Mouse (Mus musculus) forebrain, postnatal 0 days (tissue): ENCODE measurements at regions not wholly inside any gene's neighbourhood (a gene's known extent, or its start where the extent isn't known, plus 50 kb on each side); places are given as distances from the start of the nearest gene placed in this dataset.

Source experiments
- ATAC-seq: fragments of 200-750 bp; cut with Nextera tagmentation; 2 replicates; pipeline ENCODE4 v1.8.0; 2017; ENCODE audit warnings: mild to moderate bottlenecking, moderate library complexity
- DNase-seq: peaks from one replicate; pipeline ENCODE4 v3.0.0-alpha.2; 2015
- H3K27ac ChIP-seq: fragments of 300-500 bp; sonication (generic); 2 replicates; pipeline ENCODE4 v1.5.1; 2014; ENCODE audit warnings: low read depth, mild to moderate bottlenecking, antibody characterized with exemption, low read length, moderate library complexity, mixed read lengths
- H3K27me3 ChIP-seq: fragments of 300-500 bp; sonication (generic); 2 replicates; pipeline ENCODE4 v1.6.1; 2014; ENCODE audit warnings: mild to moderate bottlenecking, low read length, mixed read lengths; ENCODE audit not compliant: insufficient read depth
- H3K36me3 ChIP-seq: fragments of 300-500 bp; sonication (generic); 2 replicates; pipeline ENCODE4 v1.6.1; 2014; ENCODE audit warnings: mild to moderate bottlenecking, moderate library complexity; ENCODE audit not compliant: insufficient read depth
- H3K4me1 ChIP-seq: fragments of 300-500 bp; sonication (generic); 2 replicates; pipeline ENCODE4 v1.6.1; 2014; ENCODE audit warnings: antibody characterized with exemption; ENCODE audit not compliant: insufficient read depth
- H3K4me2 ChIP-seq: fragments of 300-500 bp; sonication (generic); 2 replicates; pipeline ENCODE4 v1.6.1; 2014; ENCODE audit warnings: low read depth, mild to moderate bottlenecking, moderate library complexity
- H3K4me3 ChIP-seq: fragments of 300-500 bp; sonication (generic); 2 replicates; pipeline ENCODE4 v1.5.1; 2014; ENCODE audit warnings: low read depth, low read length, mixed read lengths
- H3K9ac ChIP-seq: fragments of 300-500 bp; sonication (generic); 2 replicates; pipeline ENCODE4 v1.6.1; 2014; ENCODE audit warnings: mild to moderate bottlenecking
- H3K9me3 ChIP-seq: fragments of 300-500 bp; sonication (generic); 2 replicates; pipeline ENCODE4 v1.6.1; 2016; ENCODE audit warnings: low read length
- CTCF ChIP-seq: sonication (generic); IDR thresholded peaks from 2 replicates; pipeline ENCODE4 v1.5.1; 2016; ENCODE audit warnings: antibody characterized with exemption, control low read depth, low read depth
- WGBS: fragments of 180-500 bp; shearing (Covaris S2); extraction: QIAGEN DNeasy Blood & Tissue Kit; methylation state at CpG from one replicate; pipeline ENCODE4 v1.1.7; 2014; 5-methylcytosine and 5-hydroxymethylcytosine counted together

- Histone ChIP-seq H3K4me2 (no peak overlapping the region), H3K9ac (no peak overlapping the region), H3K27ac (no peak overlapping the region), H3K9me3 (no peaks in the 10 kb centered on the region), H3K4me3 (no peak overlapping the region), H3K36me3 (no peaks in the 10 kb centered on the region), H3K4me1 (peaks cover 7% of the 10 kb centered on the region; the same call in 1 of the 2 replicates), H3K27me3 (no peaks in the 10 kb centered on the region)
- 91% methylated on average over 5 of the region's 5 CpGs for WGBS
- ATAC-seq (no peak), DNase-seq (no peak)
- no peak for TF ChIP-seq CTCF
Measured at GRCm38 (mm10) chr11:113010906-113011305, 228.9 kb downstream of the Sox9 start.

DNA sequence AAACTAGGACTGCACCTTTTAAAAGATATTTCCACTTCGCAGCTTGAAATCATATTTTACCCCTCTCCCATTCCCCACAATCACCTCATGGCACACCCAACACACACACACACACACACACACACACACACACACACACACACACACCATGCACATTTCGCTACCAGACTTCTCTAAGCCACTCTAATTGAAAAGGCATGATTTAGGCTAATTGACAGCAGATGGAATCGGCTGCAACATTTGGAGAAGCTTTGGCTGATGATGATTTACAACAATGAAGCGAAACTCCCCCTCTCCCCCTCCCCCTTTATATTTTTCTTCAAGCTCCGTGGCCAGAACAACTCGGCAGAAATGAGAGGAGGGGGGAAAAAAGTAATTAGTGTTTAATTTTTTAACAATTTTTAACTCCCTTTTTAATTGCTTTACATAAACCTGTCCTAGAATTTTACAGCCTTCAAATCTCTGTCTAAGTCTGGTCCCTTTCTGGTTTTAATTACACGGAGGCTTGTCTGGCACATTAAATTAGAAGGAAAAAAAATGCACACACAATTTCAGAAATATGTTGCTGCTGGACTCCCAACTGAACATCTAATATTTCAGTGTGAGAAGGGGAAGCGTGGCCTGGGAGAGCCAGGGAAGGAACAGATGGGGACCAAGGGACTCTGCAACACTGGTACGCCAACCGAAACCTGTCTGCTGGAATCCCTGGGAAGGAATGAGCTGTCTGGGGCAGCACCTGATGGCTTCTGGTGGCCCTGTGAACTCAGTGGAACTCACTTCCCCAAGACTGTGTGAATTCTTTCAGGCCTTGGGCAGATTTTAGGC, 232.4 kb downstream of the Sox9 start:
- no peaks in the 10 kb centered on the region for H3K36me3 ChIP-seq
- no peak overlapping the region for H3K9ac ChIP-seq
- TF ChIP-seq CTCF: no peak
- 25% methylated on average over 10 of the region's 10 CpGs for WGBS
- H3K9me3 ChIP-seq: no peaks in the 10 kb centered on the region
- H3K27me3 ChIP-seq: no peaks in the 10 kb centered on the region
- H3K4me3 ChIP-seq: no peak overlapping the region
- H3K4me1 ChIP-seq: peaks cover 24% of the 10 kb centered on the region
- DNase-seq (peak; percentile 81), ATAC-seq (peak; percentile 70)
- peak overlapping the region; percentile 62 for H3K27ac ChIP-seq
- no peak overlapping the region for H3K4me2 ChIP-seq

- Histone ChIP-seq H3K4me1 (peaks cover 24% of the 10 kb centered on the region), H3K9me3 (no peaks in the 10 kb centered on the region), H3K4me2 (no peak overlapping the region), H3K27ac (0 out of 2 replicates have a peak overlapping the region, but pooled peaks have one; percentile 62), H3K4me3 (no peak overlapping the region), H3K36me3 (no peaks in the 10 kb centered on the region), H3K9ac (no peak overlapping the region), H3K27me3 (no peaks in the 10 kb centered on the region)
- peak; percentile 14 for DNase-seq
- ATAC-seq: no peak
- WGBS: 46% methylated on average over 13 of the region's 13 CpGs
- TF ChIP-seq CTCF: no peak
Measured at GRCm38 (mm10) chr11:113015686-113016304, 233.8 kb downstream of the Sox9 start.

DNA sequence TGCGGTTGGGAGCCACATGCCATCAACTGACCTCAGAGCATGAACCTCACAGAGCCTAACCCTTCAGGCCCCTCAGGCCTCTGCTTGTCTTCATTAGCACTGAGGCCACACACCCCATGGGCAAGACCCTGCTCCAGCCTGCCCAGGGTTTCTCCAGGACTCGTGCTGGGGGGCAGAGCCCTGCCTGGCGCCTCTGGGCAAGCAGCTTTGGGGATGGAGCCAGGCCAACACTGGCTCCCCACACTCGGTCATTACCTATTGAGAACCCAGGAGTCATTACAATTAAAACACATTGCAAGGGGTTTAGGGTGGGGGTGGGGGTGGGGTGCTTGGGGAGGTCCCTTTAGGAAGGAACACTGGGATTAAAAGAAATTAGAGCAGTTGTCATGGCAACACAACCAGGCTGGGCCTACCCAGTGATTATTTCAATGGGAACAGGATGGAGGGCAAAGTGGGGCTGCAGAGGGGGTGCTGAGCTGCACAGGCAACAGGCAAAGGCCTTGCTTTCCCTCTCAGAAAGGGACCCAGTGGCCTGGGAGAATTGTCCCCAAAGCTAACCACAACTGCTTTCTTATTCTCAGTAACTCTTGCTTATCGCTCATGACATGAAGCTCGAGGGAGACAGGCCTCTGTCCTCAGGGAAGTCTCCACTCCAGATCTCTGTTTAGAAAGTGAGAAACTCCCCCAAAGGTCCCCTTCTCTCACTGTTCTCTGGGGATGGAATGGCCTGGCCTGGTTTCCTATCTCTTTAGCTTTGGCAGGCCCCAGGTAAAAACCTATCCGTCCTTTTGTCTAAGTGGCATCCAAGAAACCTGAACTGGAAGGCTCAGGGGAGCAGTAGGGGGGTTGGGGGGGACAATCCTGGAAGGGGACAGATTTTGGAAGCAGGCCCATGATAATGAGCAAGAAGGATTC, 235.0 kb downstream of the Sox9 start:
- Histone ChIP-seq H3K9ac (no peak overlapping the region), H3K4me1 (peaks cover 24% of the 10 kb centered on the region), H3K27me3 (no peaks in the 10 kb centered on the region), H3K4me3 (no peak overlapping the region), H3K36me3 (no peaks in the 10 kb centered on the region), H3K27ac (peak overlapping the region; percentile 57), H3K9me3 (no peaks in the 10 kb centered on the region), H3K4me2 (no peak overlapping the region)
- DNase-seq (peak; percentile 79), ATAC-seq (peak; percentile 84)
- 16% methylated on average over 7 of the region's 7 CpGs for WGBS
- TF ChIP-seq CTCF: no peak

DNA sequence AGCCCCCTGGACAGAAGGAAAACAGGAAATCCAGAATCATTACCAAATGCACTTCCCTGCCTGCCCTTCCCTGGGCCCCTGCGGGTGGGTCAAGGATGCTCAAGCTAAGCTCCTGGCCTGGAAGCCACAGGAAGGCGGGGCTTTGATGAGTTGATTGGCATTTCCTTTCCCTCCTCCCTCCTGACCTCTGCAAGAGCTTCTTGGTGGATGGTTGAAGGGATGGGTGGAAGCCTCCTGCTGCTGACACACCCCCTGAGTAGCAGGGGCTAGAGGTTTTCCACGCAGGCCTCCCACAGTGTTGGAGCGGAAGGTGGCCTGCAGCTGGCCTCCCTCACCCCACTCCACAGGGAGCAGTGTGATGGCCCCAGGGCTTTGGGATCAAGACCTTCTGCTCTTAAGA, 239.5 kb downstream of the Sox9 start:
- Histone ChIP-seq H3K4me2 (no peak overlapping the region), H3K9ac (no peak overlapping the region), H3K4me3 (no peak overlapping the region), H3K36me3 (no peaks in the 10 kb centered on the region), H3K9me3 (no peaks in the 10 kb centered on the region), H3K27ac (no peak overlapping the region), H3K27me3 (no peaks in the 10 kb centered on the region), H3K4me1 (peaks cover 15% of the 10 kb centered on the region)
- no peak for DNase-seq
- WGBS: 65% methylated on average over 4 of the region's 4 CpGs
- no peak for ATAC-seq
- TF ChIP-seq CTCF: no peak

- H3K9ac ChIP-seq: no peak overlapping the region
- no peaks in the 10 kb centered on the region for H3K27me3 ChIP-seq
- H3K4me1 ChIP-seq: no peaks in the 10 kb centered on the region
- no peak overlapping the region for H3K27ac ChIP-seq
- no peak for DNase-seq
- no peak overlapping the region for H3K4me3 ChIP-seq
- ATAC-seq: no peak
- H3K4me2 ChIP-seq: no peak overlapping the region
- TF ChIP-seq CTCF: no peak
- no peaks in the 10 kb centered on the region for H3K9me3 ChIP-seq
- 54% methylated on average over 6 of the region's 6 CpGs for WGBS
- H3K36me3 ChIP-seq: no peaks in the 10 kb centered on the region
Measured at GRCm38 (mm10) chr11:113026994-113027393, 245.0 kb downstream of the Sox9 start.
